Mouse (Mus musculus): ENCODE measurements around the gene Osbpl8. TPM values are rescaled to one million over a fixed set of nuclear protein-coding genes. Genes with fewer than 3 reads are reported as not detected.

Gene Osbpl8
- total and polyA plus RNA-seq, 3 experiments = 12.9 to 26.4 (median 23.4) TPM

GRCm38 (mm10) chr10:111139170-111139569, 25.4 kb upstream of the Osbpl8 start:
- no peak for DNase-seq (ENCODE audit: extremely low read depth)
- H3K4me2 ChIP-seq (ENCODE audit: insufficient read depth, low read depth, poor library complexity, severe bottlenecking) = no peak overlapping the region
- no peak overlapping the region for H3K9ac ChIP-seq (ENCODE audit: insufficient read depth, low read depth)
- H3K27ac ChIP-seq (ENCODE audit: insufficient read depth, low read depth) = no peak overlapping the region
- H3K4me3 ChIP-seq (replicated peaks in 1 of 3; ENCODE audit: low read depth in 2 of 3, low read length in 2 of 3, poor library complexity in 1 of 3) = no peak overlapping the region
- dilution Hi-C loops (cut with MboI; ENCODE audit: extremely low pct_ligation_motif_present, extremely low pct_unique_long_range_greater_than_20kb, low sequenced_read_pairs) (no loop called here), in situ Hi-C loops (cut with MboI; ENCODE audit: low pct_ligation_motif_present, low pct_unique_long_range_greater_than_20kb, low sequenced_read_pairs) (no loop called here)
- no peak for TF ChIP-seq EP300 (IDR thresholded peaks at IDR 0.05; ENCODE audit: low read length)
- TF ChIP-seq MAFK (IDR thresholded peaks at IDR 0.05; ENCODE audit: insufficient replicate concordance, low read length) = no peak
- no peak for TF ChIP-seq NRF1 (IDR thresholded peaks at IDR 0.05; ENCODE audit: low read depth, low read length)
- no peak for TF ChIP-seq ELF1 (IDR thresholded peaks at IDR 0.05; ENCODE audit: low read depth, low read length)
- 0 out of 4 replicates have a peak, but pooled peaks cover 0 to 3% of the 10 kb centered on the region in 2 experiments for H3K4me1 ChIP-seq (ENCODE audit: control insufficient read depth in 1 of 2, insufficient read depth in 2 of 2)
- no peaks in the 10 kb centered on the region for H3K36me3 ChIP-seq (replicated peaks in 1 of 2; ENCODE audit: control insufficient read depth in 1 of 2, insufficient read depth in 1 of 2, low read length in 1 of 2)
- H3K27me3 ChIP-seq (replicated peaks) = no peaks in the 10 kb centered on the region
- H3K9me3 ChIP-seq (replicated peaks; ENCODE audit: low read length) = no peaks in the 10 kb centered on the region
- H3K79me2 ChIP-seq (replicated peaks; ENCODE audit: control insufficient read depth, extremely low read depth, insufficient read depth, poor library complexity, severe bottlenecking) = no peaks in the 10 kb centered on the region

GRCm38 (mm10) chr10:111139881-111140280, 24.7 kb upstream of the Osbpl8 start:
- no peak for TF ChIP-seq CHD1 (IDR thresholded peaks at IDR 0.05; ENCODE audit: low read depth, low read length)
- no peak for TF ChIP-seq MAFK (IDR thresholded peaks at IDR 0.05; ENCODE audit: insufficient replicate concordance, low read length)
- no peak for TF ChIP-seq ELF1 (IDR thresholded peaks at IDR 0.05; ENCODE audit: low read depth, low read length)
- no peak for TF ChIP-seq MAX (IDR thresholded peaks at IDR 0.05; ENCODE audit: low read length)
- no peak for TF ChIP-seq CHD2 (IDR thresholded peaks at IDR 0.05; ENCODE audit: low read length)
- TF ChIP-seq TCF12 (IDR thresholded peaks at IDR 0.05; ENCODE audit: low read depth, low read length) = no peak
- no peak for TF ChIP-seq CTCF (conservative IDR thresholded peaks at IDR 0.05 in 1 of 2, IDR thresholded peaks at IDR 0.05 in 1 of 2; ENCODE audit: low read depth in 2 of 2, low read length in 2 of 2)
- TF ChIP-seq MEF2A (IDR thresholded peaks at IDR 0.05; ENCODE audit: borderline replicate concordance, low read depth, low read length) = no peak
- no peaks in the 10 kb centered on the region for H3K27me3 ChIP-seq (replicated peaks)
- H3K27ac ChIP-seq (ENCODE audit: insufficient read depth, low read depth) = no peak overlapping the region
- no peaks in the 10 kb centered on the region for H3K79me2 ChIP-seq (replicated peaks; ENCODE audit: control insufficient read depth, extremely low read depth, insufficient read depth, poor library complexity, severe bottlenecking)
- in situ Hi-C loops (cut with MboI; ENCODE audit: low pct_ligation_motif_present, low pct_unique_long_range_greater_than_20kb, low sequenced_read_pairs) = no loop called here
- no peaks in the 10 kb centered on the region for H3K36me3 ChIP-seq (replicated peaks in 1 of 2; ENCODE audit: control insufficient read depth in 1 of 2, insufficient read depth in 1 of 2, low read length in 1 of 2)
- H3K9ac ChIP-seq (ENCODE audit: insufficient read depth, low read depth) = no peak overlapping the region
- DNase-seq (ENCODE audit: extremely low read depth) = no peak
- no peak overlapping the region for H3K4me3 ChIP-seq (replicated peaks in 1 of 3; ENCODE audit: low read depth in 2 of 3, low read length in 2 of 3, poor library complexity in 1 of 3)
- no peak overlapping the region for H3K4me2 ChIP-seq (ENCODE audit: insufficient read depth, low read depth, poor library complexity, severe bottlenecking)
- dilution Hi-C loops (cut with MboI; ENCODE audit: extremely low pct_ligation_motif_present, extremely low pct_unique_long_range_greater_than_20kb, low sequenced_read_pairs) = no loop called here
- no peaks in the 10 kb centered on the region for H3K9me3 ChIP-seq (replicated peaks; ENCODE audit: low read length)
- H3K4me1 ChIP-seq (ENCODE audit: control insufficient read depth in 1 of 2, insufficient read depth in 2 of 2) = 0 out of 4 replicates have a peak, but pooled peaks cover 0 to 3% of the 10 kb centered on the region in 2 experiments

GRCm38 (mm10) chr10:111144371-111144959, 20.1 kb upstream of the Osbpl8 start:
- no peaks in the 10 kb centered on the region for H3K36me3 ChIP-seq (replicated peaks in 1 of 2; ENCODE audit: control insufficient read depth in 1 of 2, insufficient read depth in 1 of 2, low read length in 1 of 2)
- no peak overlapping the region for H3K4me2 ChIP-seq (ENCODE audit: insufficient read depth, low read depth, poor library complexity, severe bottlenecking)
- H3K4me3 ChIP-seq (replicated peaks in 1 of 3; ENCODE audit: low read depth in 2 of 3, low read length in 2 of 3, poor library complexity in 1 of 3) = no peak overlapping the region
- H3K27ac ChIP-seq (ENCODE audit: insufficient read depth, low read depth) = no peak overlapping the region
- no peaks in the 10 kb centered on the region for H3K4me1 ChIP-seq (ENCODE audit: control insufficient read depth in 1 of 2, insufficient read depth in 2 of 2)
- no peak for TF ChIP-seq POLR2A (IDR thresholded peaks at IDR 0.05; ENCODE audit: low read depth, low read length)
- TF ChIP-seq UBTF (IDR thresholded peaks at IDR 0.05; ENCODE audit: low read depth, low read length) = no peak
- no peak for TF ChIP-seq ZNF384 (IDR thresholded peaks at IDR 0.05; ENCODE audit: low read depth, low read length)
- H3K27me3 ChIP-seq (replicated peaks) = no peaks in the 10 kb centered on the region
- H3K79me2 ChIP-seq (replicated peaks; ENCODE audit: control insufficient read depth, extremely low read depth, insufficient read depth, poor library complexity, severe bottlenecking) = no peaks in the 10 kb centered on the region
- in situ Hi-C loops (cut with MboI; ENCODE audit: low pct_ligation_motif_present, low pct_unique_long_range_greater_than_20kb, low sequenced_read_pairs) = no loop called here
- no peaks in the 10 kb centered on the region for H3K9me3 ChIP-seq (replicated peaks; ENCODE audit: low read length)
- DNase-seq (ENCODE audit: extremely low read depth) = no peak
- dilution Hi-C loops (cut with MboI; ENCODE audit: extremely low pct_ligation_motif_present, extremely low pct_unique_long_range_greater_than_20kb, low sequenced_read_pairs) = no loop called here
- no peak overlapping the region for H3K9ac ChIP-seq (ENCODE audit: insufficient read depth, low read depth)

All from CH12.LX (cell line).